Mouse (Mus musculus): ENCODE data around the gene Bglap2.
"Not testable (repeated sequence)": the region's sequence is repeated elsewhere in the genome, so short reads cannot be mapped to it uniquely, and the experiment has no call there.

Gene Bglap2

GRCm38 (mm10) chr3:88384364-88384763 is 5.9 kb upstream of the Bglap2 start, which contains the start of gene Bglap:
Gene Bglap (minus strand): TSS chr3:88384464.
- DNase-seq: no peak

GRCm38 (mm10) chr3:88382383-88382782 is 3.9 kb upstream of the Bglap2 start:
- not testable (repeated sequence) for DNase-seq

GRCm38 (mm10) chr3:88381389-88382315 is 3.2 kb upstream of the Bglap2 start:
- DNase-seq: not testable (repeated sequence)

- not testable (repeated sequence) for DNase-seq
These were observed 1.9 kb downstream of the Bglap2 start for GRCm38 (mm10) chr3:88376644-88377043.

GRCm38 (mm10) chr3:88375750-88376626 is 2.5 kb downstream of the Bglap2 start:
- DNase-seq: not testable (repeated sequence)

- not testable (repeated sequence) for DNase-seq
These were observed 5.9 kb downstream of the Bglap2 start, which contains the start of gene Bglap3 for GRCm38 (mm10) chr3:88372643-88373042. Gene Bglap3 (minus strand): TSS chr3:88372743.

- not testable (repeated sequence) for DNase-seq
These were observed 10.0 kb downstream of the Bglap2 start for GRCm38 (mm10) chr3:88368511-88368910.

- DNase-seq: not testable (repeated sequence)
These were observed 11.0 kb downstream of the Bglap2 start for GRCm38 (mm10) chr3:88367517-88367916.

- DNase-seq: not testable (repeated sequence)
These were observed 11.6 kb downstream of the Bglap2 start for GRCm38 (mm10) chr3:88366830-88367428.

- no peak for DNase-seq
These were observed 12.7 kb downstream of the Bglap2 start for GRCm38 (mm10) chr3:88365705-88366361.

- peak in 1 of 2 experiments; percentile 34 for DNase-seq
These were observed 14.2 kb downstream of the Bglap2 start, which contains the start of gene Paqr6 for GRCm38 (mm10) chr3:88364337-88364736. Gene Paqr6 (plus strand): TSS chr3:88364584.

GRCm38 (mm10) chr3:88363700-88364099 is 14.8 kb downstream of the Bglap2 start:
- no peak for DNase-seq

- DNase-seq: no peak
These were observed 16.7 kb downstream of the Bglap2 start for GRCm38 (mm10) chr3:88361612-88362313.

- no peak for DNase-seq
These were observed 17.4 kb downstream of the Bglap2 start for GRCm38 (mm10) chr3:88361096-88361495.

GRCm38 (mm10) chr3:88359989-88360388 is 18.5 kb downstream of the Bglap2 start:
- no peak for DNase-seq

GRCm38 (mm10) chr3:88359584-88359983 is 18.9 kb downstream of the Bglap2 start:
- DNase-seq: no peak

- DNase-seq: peak; percentile 44 to 48
These were observed 23.9 kb downstream of the Bglap2 start for GRCm38 (mm10) chr3:88354396-88355165.

GRCm38 (mm10) chr3:88352907-88353306 is 25.6 kb downstream of the Bglap2 start:
- DNase-seq: peak; percentile 71 to 77

GRCm38 (mm10) chr3:88350732-88351131 is 27.8 kb downstream of the Bglap2 start:
- no peak for DNase-seq

GRCm38 (mm10) chr3:88339006-88339405 is 39.5 kb downstream of the Bglap2 start:
- no peak for DNase-seq

- no peak for DNase-seq
These were observed 40.2 kb downstream of the Bglap2 start for GRCm38 (mm10) chr3:88338316-88338715.

All from cerebellum, postnatal 36 days (tissue).